Mouse (Mus musculus) hindbrain, embryonic 10.5 days (tissue): ENCODE measurements around the gene Rab11fip3. TPM values are rescaled to one million over a fixed set of nuclear protein-coding genes. Genes with fewer than 3 reads are reported as not detected.
"Not testable (repeated sequence)": the region's sequence is repeated elsewhere in the genome, so short reads cannot be mapped to it uniquely, and the experiment has no call there.

ENCODE experiments used
- DNase-seq: peaks from one replicate; pipeline ENCODE4 v3.0.0-alpha.2; 2017; ENCODE audit warnings: low spot score
- H3K27ac ChIP-seq: fragments of 300-500 bp; sonication (generic); 2 replicates; pipeline ENCODE4 v1.5.1; 2016; ENCODE audit warnings: mild to moderate bottlenecking, moderate library complexity
- H3K27me3 ChIP-seq: fragments of 300-500 bp; sonication (generic); 2 replicates; pipeline ENCODE4 v1.6.1; 2016; ENCODE audit warnings: mild to moderate bottlenecking; ENCODE audit not compliant: poor library complexity, insufficient read depth, severe bottlenecking
- H3K36me3 ChIP-seq: fragments of 300-500 bp; sonication (generic); 2 replicates; pipeline ENCODE4 v1.6.1; 2016; ENCODE audit warnings: mild to moderate bottlenecking, moderate library complexity
- H3K4me1 ChIP-seq: fragments of 300-500 bp; sonication (generic); replicated peaks from 2 replicates; pipeline ENCODE4 v1.6.1; 2016; ENCODE audit warnings: mild to moderate bottlenecking
- H3K4me3 ChIP-seq: fragments of 300-500 bp; sonication (generic); 2 replicates; pipeline ENCODE4 v1.5.1; 2016; ENCODE audit warnings: mild to moderate bottlenecking, moderate library complexity
- H3K9me3 ChIP-seq: fragments of 300-500 bp; sonication (generic); 2 replicates; pipeline ENCODE4 v1.6.1; 2016; ENCODE audit warnings: mild to moderate bottlenecking, moderate library complexity
- WGBS: fragments of 180-500 bp; shearing (Covaris S2); methylation state at CpG from one replicate; pipeline ENCODE4 v1.1.7; 2016; 5-methylcytosine and 5-hydroxymethylcytosine counted together
- polyA plus RNA-seq: library from polyadenylated mRNA; unstranded; fragments of >200 nt; fragmentation: Nextera tagmentation; extraction: Ambion mirVana; gene quantifications from 2 replicates; pipeline ENCODE4 v1.2.1, GENCODE M21; 2016

The Rab11fip3 gene
- polyA plus RNA-seq, 1 experiment from 2014 or later = 30.9 TPM

GRCm38 (mm10) chr17:26043249-26043636, 26.1 kb downstream of the Rab11fip3 start:
- H3K27me3 ChIP-seq = no peaks in the 10 kb centered on the region

GRCm38 (mm10) chr17:26042599-26043248, 26.6 kb downstream of the Rab11fip3 start:
- 86% methylated on average over 13 of the region's 13 CpGs for WGBS
- peaks cover 25% of the 10 kb centered on the region; the same call in 1 of the 2 replicates for H3K4me1 ChIP-seq
- peaks cover 7% of the 10 kb centered on the region for H3K36me3 ChIP-seq
- H3K9me3 ChIP-seq = no peaks in the 10 kb centered on the region
- no peaks in the 10 kb centered on the region for H3K27me3 ChIP-seq
- no peak for DNase-seq
- H3K4me3 ChIP-seq = no peak overlapping the region
- H3K27ac ChIP-seq = peak overlapping the region; percentile 37; the same call in 1 of the 2 replicates

More at GRCm38 (mm10) chr17:26043249-26043636, 26.1 kb downstream of the Rab11fip3 start:
- Histone ChIP-seq H3K27ac (peak overlapping the region; percentile 37; the same call in 1 of the 2 replicates), H3K4me3 (no peak overlapping the region), H3K4me1 (peaks cover 25% of the 10 kb centered on the region; the same call in 1 of the 2 replicates), H3K36me3 (peaks cover 5% of the 10 kb centered on the region; the same call in 1 of the 2 replicates), H3K9me3 (no peaks in the 10 kb centered on the region)
- no peak for DNase-seq
- WGBS = 80% methylated on average over 5 of the region's 5 CpGs

GRCm38 (mm10) chr17:26041111-26041802, 28.1 kb downstream of the Rab11fip3 start:
- WGBS = 48% methylated on average over 9 of the region's 9 CpGs
- peak; percentile 64 for DNase-seq

GRCm38 (mm10) chr17:26040711-26041110, 28.6 kb downstream of the Rab11fip3 start:
- peaks cover 20% of the 10 kb centered on the region; the same call in 1 of the 2 replicates for H3K4me1 ChIP-seq

More at GRCm38 (mm10) chr17:26041111-26041802, 28.1 kb downstream of the Rab11fip3 start:
- H3K4me1 ChIP-seq = peaks cover 20% of the 10 kb centered on the region; the same call in 1 of the 2 replicates
- H3K9me3 ChIP-seq = no peaks in the 10 kb centered on the region
- H3K36me3 ChIP-seq = peaks cover 15% of the 10 kb centered on the region
- no peak overlapping the region for H3K4me3 ChIP-seq
- H3K27me3 ChIP-seq = no peaks in the 10 kb centered on the region
- H3K27ac ChIP-seq = no peak overlapping the region

GRCm38 (mm10) chr17:26032037-26032436, 37.3 kb downstream of the Rab11fip3 start:
- H3K4me1 ChIP-seq = no peaks in the 10 kb centered on the region
- no peak overlapping the region for H3K27ac ChIP-seq
- no peak overlapping the region for H3K4me3 ChIP-seq
- peaks cover 66% of the 10 kb centered on the region for H3K36me3 ChIP-seq
- DNase-seq = no peak
- WGBS = 89% methylated on average over 6 of the region's 6 CpGs
- H3K9me3 ChIP-seq = no peaks in the 10 kb centered on the region
- no peaks in the 10 kb centered on the region for H3K27me3 ChIP-seq

More at GRCm38 (mm10) chr17:26040711-26041110, 28.6 kb downstream of the Rab11fip3 start:
- H3K4me3 ChIP-seq, DNase-seq, H3K27ac ChIP-seq, H3K27me3 ChIP-seq, H3K9me3 ChIP-seq: not testable (repeated sequence)
- peaks cover 20% of the 10 kb centered on the region for H3K36me3 ChIP-seq
- 87% methylated on average over 8 of the region's 8 CpGs for WGBS

- Histone ChIP-seq H3K9me3 (no peaks in the 10 kb centered on the region), H3K27ac (no peak overlapping the region), H3K4me1 (no peaks in the 10 kb centered on the region), H3K27me3 (no peaks in the 10 kb centered on the region), H3K36me3 (peaks cover 63% of the 10 kb centered on the region), H3K4me3 (no peak overlapping the region)
- WGBS = 97% methylated on average over 5 of the region's 5 CpGs
- no peak for DNase-seq
Observed at GRCm38 (mm10) chr17:26031583-26031982, 37.8 kb downstream of the Rab11fip3 start.

- Histone ChIP-seq H3K9me3 (no peaks in the 10 kb centered on the region), H3K4me3 (no peak overlapping the region), H3K36me3 (peaks cover 60% of the 10 kb centered on the region), H3K4me1 (no peaks in the 10 kb centered on the region), H3K27ac (no peak overlapping the region), H3K27me3 (no peaks in the 10 kb centered on the region)
- WGBS = 89% methylated on average over 4 of the region's 4 CpGs
- DNase-seq = no peak
Observed at GRCm38 (mm10) chr17:26028261-26028660, 41.1 kb downstream of the Rab11fip3 start.

- H3K9me3 ChIP-seq = no peaks in the 10 kb centered on the region
- H3K27ac ChIP-seq = no peak overlapping the region
- no peaks in the 10 kb centered on the region for H3K27me3 ChIP-seq
- WGBS = 95% methylated on average over 9 of the region's 9 CpGs
- H3K4me3 ChIP-seq = no peak overlapping the region
- DNase-seq = no peak
- no peaks in the 10 kb centered on the region for H3K4me1 ChIP-seq
- peaks cover 58% of the 10 kb centered on the region for H3K36me3 ChIP-seq
Observed at GRCm38 (mm10) chr17:26024674-26025073, 44.7 kb downstream of the Rab11fip3 start.

- H3K27ac ChIP-seq = no peak overlapping the region
- no peak overlapping the region for H3K4me3 ChIP-seq
- DNase-seq = no peak
- 91% methylated on average over 8 of the region's 8 CpGs for WGBS
- H3K36me3 ChIP-seq = peaks cover 61% of the 10 kb centered on the region
- H3K9me3 ChIP-seq = no peaks in the 10 kb centered on the region
- H3K27me3 ChIP-seq = no peaks in the 10 kb centered on the region
- H3K4me1 ChIP-seq = no peaks in the 10 kb centered on the region
Observed at GRCm38 (mm10) chr17:26023966-26024365, 45.4 kb downstream of the Rab11fip3 start.

GRCm38 (mm10) chr17:26023181-26023580, 46.2 kb downstream of the Rab11fip3 start:
- Histone ChIP-seq H3K4me3 (no peak overlapping the region), H3K4me1 (no peaks in the 10 kb centered on the region), H3K36me3 (peaks cover 66% of the 10 kb centered on the region), H3K27me3 (no peaks in the 10 kb centered on the region), H3K27ac (no peak overlapping the region), H3K9me3 (no peaks in the 10 kb centered on the region)
- no peak for DNase-seq
- WGBS = 96% methylated on average over 5 of the region's 5 CpGs

GRCm38 (mm10) chr17:26021728-26022341, 47.5 kb downstream of the Rab11fip3 start:
- Histone ChIP-seq H3K4me3 (no peak overlapping the region), H3K27ac (no peak overlapping the region), H3K36me3 (peaks cover 72% of the 10 kb centered on the region), H3K27me3 (no peaks in the 10 kb centered on the region), H3K4me1 (no peaks in the 10 kb centered on the region), H3K9me3 (no peaks in the 10 kb centered on the region)
- no peak for DNase-seq
- 85% methylated on average over 9 of the region's 9 CpGs for WGBS

- no peaks in the 10 kb centered on the region for H3K9me3 ChIP-seq
- no peak overlapping the region for H3K27ac ChIP-seq
- no peak for DNase-seq
- no peak overlapping the region for H3K4me3 ChIP-seq
- no peaks in the 10 kb centered on the region for H3K4me1 ChIP-seq
- no peaks in the 10 kb centered on the region for H3K27me3 ChIP-seq
- WGBS = 91% methylated on average over 7 of the region's 7 CpGs
- peaks cover 77% of the 10 kb centered on the region for H3K36me3 ChIP-seq
Observed at GRCm38 (mm10) chr17:26020848-26021347, 48.5 kb downstream of the Rab11fip3 start.
